Mouse (Mus musculus) hindbrain, embryonic 16.5 days (tissue): ENCODE measurements around the gene Scnn1b. TPM values are rescaled to one million over a fixed set of nuclear protein-coding genes. Genes with fewer than 3 reads are reported as not detected.

ENCODE experiments used
- polyA plus RNA-seq: library from polyadenylated mRNA; unstranded; fragments of >200 nt; fragmentation: Nextera tagmentation; extraction: Ambion mirVana; gene quantifications from 2 replicates; pipeline ENCODE4 v1.2.1, GENCODE M21; 2015

The Scnn1b gene
- polyA plus RNA-seq, 1 experiment from 2014 or later, result 0.29 TPM

Other genes with a start within 250 kb of the Scnn1b start
- 3.0 and 3.4 TPM in 2 replicates for gene Usp31, start 157.8 kb upstream of the Scnn1b start, polyA plus RNA-seq
- 0.11 TPM in 1 of 2 replicates, not detected in the other for gene Scnn1g, start 130.6 kb upstream of the Scnn1b start, polyA plus RNA-seq
- gene Cog7, start 116.7 kb downstream of the Scnn1b start, polyA plus RNA-seq, result 32.3 and 33.9 TPM in 2 replicates
- 46.5 and 51.4 TPM in 2 replicates for gene Gga2, start 156.2 kb downstream of the Scnn1b start, polyA plus RNA-seq
- gene Ubfd1, start 202.1 kb downstream of the Scnn1b start, polyA plus RNA-seq, result 71.2 and 75.7 TPM in 2 replicates
- gene Ears2, start 202.2 kb downstream of the Scnn1b start, polyA plus RNA-seq, result 8.7 and 9.6 TPM in 2 replicates
- gene Ndufab1, start 236.8 kb downstream of the Scnn1b start, polyA plus RNA-seq, result 694 and 758 TPM in 2 replicates